Mouse (Mus musculus): ENCODE results near the gene Vasn.

The Vasn gene

GRCm38 (mm10) chr16:4606431-4607084 lies 33.2 kb upstream of the Vasn start:
- no peak for DNase-seq (ENCODE audit: low spot score in 2 of 2)

DNA sequence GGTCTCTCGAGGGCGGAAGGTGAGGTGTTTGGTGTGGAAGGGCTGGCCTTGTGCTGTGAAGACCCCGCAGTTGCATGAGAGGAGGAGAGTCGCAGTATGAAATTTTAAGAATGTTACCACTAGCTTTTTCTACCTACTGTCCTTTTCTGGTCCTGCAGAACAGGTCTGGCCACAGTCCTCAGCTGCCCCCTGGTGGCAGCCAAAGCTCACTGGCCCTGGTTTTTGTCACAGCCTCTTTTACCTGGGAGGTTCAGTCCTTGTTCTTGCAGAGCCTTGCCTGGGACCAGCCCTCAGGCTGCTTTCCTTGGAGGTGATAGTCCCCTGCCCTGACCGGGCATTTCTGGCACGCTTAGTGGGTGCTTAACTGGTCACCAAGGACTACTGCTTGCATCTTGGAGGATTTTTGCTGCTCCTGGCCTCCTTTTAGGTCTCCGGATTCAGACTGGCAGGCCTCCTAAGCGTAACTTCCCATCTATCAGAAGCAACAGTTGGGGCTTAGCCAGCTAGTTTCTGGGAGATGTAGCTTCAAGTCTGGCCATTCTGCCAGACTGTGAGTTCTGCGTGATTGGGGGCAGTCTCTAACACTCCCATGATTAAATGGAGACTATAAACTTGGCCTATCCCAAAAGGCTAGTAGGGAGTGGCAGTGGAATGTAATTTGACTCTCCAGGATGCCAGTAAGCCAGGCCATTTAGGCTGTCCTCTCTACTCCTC lies 31.8 kb upstream of the Vasn start:
- DNase-seq (ENCODE audit: low spot score in 2 of 2): peak; percentile 56 to 72

- DNase-seq (ENCODE audit: low spot score in 2 of 2): no peak
These were observed 31.1 kb upstream of the Vasn start for GRCm38 (mm10) chr16:4608532-4609059.

DNA sequence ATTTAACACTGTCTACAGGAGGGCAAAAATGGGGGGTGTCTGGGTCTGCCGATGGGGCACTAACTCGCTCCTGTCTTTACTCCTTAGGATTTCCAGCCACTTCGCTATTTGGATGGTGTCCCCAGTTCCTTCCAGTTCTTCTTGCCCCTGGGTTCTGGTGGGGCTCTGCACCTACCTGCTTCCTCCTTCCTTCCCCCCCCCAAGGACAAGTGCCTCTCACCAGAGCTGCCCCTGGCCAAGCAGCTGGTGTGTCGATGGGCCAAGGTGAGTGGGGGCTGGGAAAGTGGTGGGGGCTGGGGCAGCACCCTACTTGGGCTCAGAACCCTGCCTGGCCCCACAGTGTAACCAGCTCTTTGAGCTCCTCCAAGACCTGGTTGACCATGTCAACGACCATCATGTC lies 28.5 kb upstream of the Vasn start:
- no peak for DNase-seq (ENCODE audit: low spot score in 2 of 2)

- no peak for DNase-seq (ENCODE audit: low spot score in 2 of 2)
These were observed 28.1 kb upstream of the Vasn start for GRCm38 (mm10) chr16:4611676-4612075.

GRCm38 (mm10) chr16:4613736-4614135 lies 26.0 kb upstream of the Vasn start:
- no peak for DNase-seq (ENCODE audit: low spot score in 2 of 2)

DNA sequence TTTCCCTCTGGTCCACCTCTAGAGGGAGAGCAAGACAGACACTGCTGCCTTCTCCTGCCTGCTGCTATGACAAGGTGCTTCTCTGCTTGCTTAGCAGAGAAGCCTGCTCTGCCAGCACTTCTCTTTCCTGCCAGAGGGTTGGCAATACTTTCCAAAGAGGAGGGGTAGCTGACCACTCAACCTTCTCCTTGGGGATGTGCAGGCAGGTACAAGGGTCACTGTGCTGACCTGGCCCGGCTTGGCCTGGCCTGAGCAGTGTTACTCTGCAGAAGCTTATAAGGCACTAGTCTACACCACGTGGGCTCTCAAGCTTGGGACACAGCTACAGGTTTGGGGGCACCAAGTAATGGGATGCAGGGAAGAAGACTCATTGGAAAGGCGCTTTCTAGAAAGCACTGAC lies 25.1 kb upstream of the Vasn start:
- no peak for DNase-seq (ENCODE audit: low spot score in 2 of 2)

- no peak for DNase-seq (ENCODE audit: low spot score in 2 of 2)
These were observed 24.4 kb upstream of the Vasn start for GRCm38 (mm10) chr16:4615297-4615696.

DNA sequence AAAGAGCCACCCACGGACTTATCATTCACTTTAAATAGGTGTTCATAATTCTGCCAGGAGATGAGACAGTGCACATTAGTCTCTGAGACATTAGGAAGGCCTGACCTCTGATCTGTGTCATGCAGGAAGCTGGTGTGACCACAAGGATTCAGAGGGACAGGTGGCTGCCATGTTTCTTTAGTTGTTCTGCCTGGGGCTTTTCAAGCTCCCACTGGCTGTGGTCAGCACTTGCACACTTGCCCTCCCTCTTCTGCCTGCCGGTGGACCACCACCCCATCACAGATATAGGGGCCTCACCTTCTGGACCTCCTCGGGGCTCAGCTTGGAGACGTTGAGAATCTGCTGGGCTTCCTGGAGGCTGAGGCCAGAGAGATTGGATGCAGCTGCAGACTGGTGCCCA lies 22.9 kb upstream of the Vasn start:
- no peak for DNase-seq (ENCODE audit: low spot score in 2 of 2)

- DNase-seq (ENCODE audit: low spot score in 2 of 2): no peak
These were observed 15.7 kb upstream of the Vasn start for GRCm38 (mm10) chr16:4624074-4624473.

DNA sequence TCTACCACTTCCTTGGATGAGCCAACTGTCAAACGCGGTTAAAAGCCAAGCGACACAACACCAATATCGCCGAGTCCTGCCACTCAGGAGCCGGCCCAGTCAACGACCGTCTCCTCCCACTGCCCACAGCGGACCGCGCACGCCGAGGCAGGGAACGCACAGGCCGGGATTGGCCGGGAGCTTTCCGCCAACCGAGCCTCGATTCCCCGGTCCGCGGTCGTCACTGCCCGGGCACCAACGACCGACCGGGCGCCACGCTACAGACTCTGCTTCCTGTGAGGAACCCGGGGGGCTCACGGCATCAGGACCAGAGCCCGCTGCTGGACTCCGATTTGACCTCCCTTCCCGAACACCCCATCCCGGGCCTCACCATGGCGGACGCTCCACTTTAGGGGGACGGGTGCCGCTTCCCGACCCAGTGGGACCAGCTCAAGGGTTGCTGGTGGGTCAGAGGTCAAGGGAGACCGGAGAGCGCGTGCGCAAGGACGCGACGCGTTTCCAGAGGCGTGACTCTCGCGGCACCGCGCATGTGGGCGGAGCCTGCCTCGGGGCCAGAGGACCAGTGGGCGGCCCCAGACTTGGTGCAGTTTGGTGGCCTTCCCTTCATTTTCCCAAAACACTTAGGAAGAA lies 15.1 kb upstream of the Vasn start, which contains the start of gene Pam16:
Gene Pam16 (minus strand): TSS at position 508 of the 630 bp plus-strand sequence.
- DNase-seq (ENCODE audit: low spot score in 2 of 2): peak; percentile 87 to 88

DNA sequence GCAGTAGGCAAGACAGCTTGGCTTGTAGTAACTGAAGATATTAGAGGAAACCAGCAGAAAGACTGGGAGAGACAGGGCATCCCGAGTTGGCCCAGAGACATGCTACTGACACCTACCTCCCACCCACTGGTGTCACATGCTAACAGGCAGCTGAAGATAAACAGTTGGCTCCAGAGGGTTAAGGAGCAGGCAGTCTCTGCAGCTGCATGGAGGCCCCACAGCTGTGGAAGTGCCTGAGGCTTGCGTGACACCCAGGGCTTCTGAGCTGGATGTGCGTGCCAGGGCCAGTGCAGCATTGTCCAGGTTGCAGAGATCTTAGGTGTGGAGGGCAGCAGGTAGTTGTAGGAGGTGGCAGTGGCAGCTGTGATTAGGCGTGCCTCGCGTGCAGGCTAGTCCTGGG lies 12.6 kb upstream of the Vasn start:
- DNase-seq (ENCODE audit: low spot score in 2 of 2): no peak

DNA sequence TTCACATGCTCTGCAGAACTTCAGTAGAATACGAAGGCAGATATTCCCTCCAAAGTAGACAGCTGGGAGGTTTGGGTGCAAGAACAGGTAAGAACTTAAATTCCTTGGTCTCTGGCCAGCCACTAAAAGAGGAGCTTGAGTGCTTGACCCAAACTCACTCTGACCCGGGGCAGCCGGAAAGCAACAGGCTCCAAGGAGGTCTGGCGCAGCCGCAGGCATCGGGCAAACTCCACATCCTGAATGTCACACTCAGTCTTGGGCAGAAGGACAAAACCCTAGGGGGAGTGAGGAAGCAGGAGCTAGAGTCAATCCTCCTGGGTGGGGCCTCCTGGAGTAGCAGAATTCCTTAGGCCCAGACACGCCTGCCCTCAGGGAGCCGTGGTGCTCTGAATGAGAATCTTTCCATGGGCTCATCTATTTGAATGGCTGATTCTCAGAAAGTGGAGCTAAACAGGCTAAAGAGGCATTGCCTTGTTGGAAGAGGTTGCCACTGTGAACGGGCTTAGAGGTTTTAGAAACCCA lies 10.8 kb upstream of the Vasn start:
- DNase-seq (ENCODE audit: low spot score in 2 of 2): no peak

DNA sequence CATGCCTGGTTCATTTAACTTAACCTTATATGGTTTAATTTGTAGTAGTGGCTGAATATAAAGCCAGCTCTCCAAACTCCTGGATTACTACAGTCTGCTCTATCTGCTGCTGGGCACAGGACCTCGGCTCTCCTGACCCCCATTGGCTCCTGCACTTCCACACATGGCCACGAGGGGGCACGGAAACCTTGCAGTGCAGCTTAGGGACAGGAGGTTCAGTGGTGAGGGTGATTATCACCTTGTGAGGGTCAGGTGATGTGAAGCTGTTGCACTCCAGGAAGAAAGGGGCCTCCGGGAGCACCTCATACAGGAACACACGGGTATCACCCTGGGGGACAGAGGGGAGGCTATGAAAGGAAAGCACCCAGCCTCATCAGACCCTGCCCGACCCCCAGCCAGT lies 9.8 kb upstream of the Vasn start:
- no peak for DNase-seq (ENCODE audit: low spot score in 2 of 2)

GRCm38 (mm10) chr16:4632050-4632449 lies 7.7 kb upstream of the Vasn start:
- DNase-seq (ENCODE audit: low spot score in 2 of 2): no peak

GRCm38 (mm10) chr16:4633661-4634060 lies 6.1 kb upstream of the Vasn start:
- DNase-seq (ENCODE audit: low spot score in 2 of 2): no peak

DNA sequence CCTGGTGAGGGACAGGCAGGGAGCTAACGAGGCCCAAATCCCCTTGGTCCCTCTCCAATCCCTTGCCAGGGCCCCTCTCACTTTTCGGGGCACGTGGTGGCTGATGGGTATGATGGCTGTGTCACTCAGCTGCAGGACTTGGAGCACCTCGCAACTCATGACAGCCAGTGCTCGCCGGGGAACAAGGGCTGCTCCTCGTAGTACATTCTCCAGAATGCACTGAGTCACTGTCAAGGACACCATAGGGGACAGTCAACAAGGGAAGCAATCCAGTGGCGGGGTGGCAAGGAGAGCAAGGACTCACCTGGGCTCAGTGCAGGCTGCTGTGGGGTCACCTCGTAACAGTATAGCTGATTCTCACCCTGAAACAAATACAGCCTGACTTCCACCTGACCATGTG lies 5.1 kb upstream of the Vasn start:
- no peak for DNase-seq (ENCODE audit: low spot score in 2 of 2)

GRCm38 (mm10) chr16:4635760-4636159 lies 4.0 kb upstream of the Vasn start:
- no peak for DNase-seq (ENCODE audit: low spot score in 2 of 2)

GRCm38 (mm10) chr16:4638891-4639390 lies 800 bp upstream of the Vasn start:
- no peak for DNase-seq (ENCODE audit: low spot score in 2 of 2)

DNA sequence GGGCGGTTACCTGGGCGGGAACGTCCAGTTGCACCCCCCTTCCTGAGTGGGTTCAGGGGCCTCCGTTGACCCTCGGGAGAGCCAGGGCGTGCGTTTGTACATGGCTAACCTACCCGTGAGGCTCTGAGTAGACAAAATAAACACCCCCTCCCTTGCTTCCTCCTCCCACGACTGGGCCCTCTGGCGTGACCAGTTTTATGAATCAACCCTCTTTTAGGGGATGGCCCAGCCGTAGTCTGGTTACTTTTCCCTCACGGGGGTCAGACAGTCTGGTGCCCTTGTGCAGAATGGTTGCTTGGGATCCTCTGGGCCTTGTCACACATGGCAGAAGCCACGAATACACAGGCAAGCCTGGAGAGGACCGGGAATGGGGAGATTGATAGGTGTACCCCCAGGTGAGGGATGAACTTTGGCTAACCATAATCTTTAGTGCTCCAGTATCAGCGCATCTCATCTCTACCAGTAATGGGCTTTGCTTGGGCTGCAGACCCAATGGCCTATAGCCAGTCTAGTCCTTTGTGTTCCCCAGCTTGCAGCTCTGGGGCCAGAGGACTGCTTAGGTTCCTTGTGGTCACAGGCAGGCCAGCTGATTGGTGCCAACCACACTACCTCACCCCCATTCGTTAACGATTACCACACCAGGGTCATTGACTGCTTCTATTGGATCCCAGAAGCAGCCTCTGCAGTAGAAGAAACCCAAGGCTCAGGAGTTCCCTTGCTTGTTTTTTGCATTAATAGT lies 695 bp downstream of the Vasn start:
- DNase-seq (ENCODE audit: low spot score in 2 of 2): no peak

GRCm38 (mm10) chr16:4641119-4641838 lies 1.5 kb downstream of the Vasn start:
- no peak for DNase-seq (ENCODE audit: low spot score in 2 of 2)
